Mouse (Mus musculus): Measurements from ENCODE around the gene Prf1. TPM values are rescaled to one million over a fixed set of nuclear protein-coding genes. Genes with fewer than 3 reads are reported as not detected.

Prf1 gene
- polyA plus RNA-seq, 1 experiment from 2014 or later: not detected

DNA sequence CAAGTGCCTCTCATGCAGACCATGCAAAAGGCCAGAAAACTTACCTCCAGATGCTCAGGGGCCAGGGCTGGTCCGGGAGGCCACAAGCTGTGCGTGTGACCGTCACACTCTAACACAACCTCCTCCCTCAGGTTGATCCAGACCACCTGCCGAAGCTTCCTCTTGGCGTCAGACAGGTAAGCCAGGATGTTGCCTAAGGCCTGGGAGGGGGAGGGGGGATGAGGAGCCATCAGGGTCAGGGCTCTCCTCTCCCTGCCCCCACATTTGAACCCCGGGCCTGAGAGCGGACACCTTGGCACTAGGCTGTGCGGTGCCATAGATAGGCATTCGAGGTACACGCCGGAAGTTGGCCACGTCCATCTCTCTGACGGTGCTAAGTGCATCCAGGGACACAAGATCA, 45.1 kb downstream of the Prf1 start:
- WGBS: 94% methylated on average over 13 of the region's 13 CpGs
- ATAC-seq (replicated peaks; ENCODE audit: insufficient number of reproducible peaks, low FRiP score, low TSS enrichment, low read depth): no peak
- no peak overlapping the region for H3K4me2 ChIP-seq (ENCODE audit: low read depth, low read length)
- H3K27ac ChIP-seq (replicated peaks; ENCODE audit: low read depth, low read length): no peak overlapping the region
- H3K9ac ChIP-seq (replicated peaks; ENCODE audit: low read length): no peak overlapping the region
- no peaks in the 10 kb centered on the region for H3K4me1 ChIP-seq (ENCODE audit: control insufficient read depth, insufficient read depth, low read length)
- H3K36me3 ChIP-seq (replicated peaks; ENCODE audit: control insufficient read depth, insufficient read depth, low read depth, low read length): no peaks in the 10 kb centered on the region
- no peak overlapping the region for H3K4me3 ChIP-seq (ENCODE audit: low read depth, low read length)
- no peaks in the 10 kb centered on the region for H3K27me3 ChIP-seq (ENCODE audit: control insufficient read depth, insufficient read depth, low read length)
- no peaks in the 10 kb centered on the region for H3K9me3 ChIP-seq (replicated peaks; ENCODE audit: control insufficient read depth, low read length)
- no peak for DNase-seq (ENCODE audit: low spot score)

DNA sequence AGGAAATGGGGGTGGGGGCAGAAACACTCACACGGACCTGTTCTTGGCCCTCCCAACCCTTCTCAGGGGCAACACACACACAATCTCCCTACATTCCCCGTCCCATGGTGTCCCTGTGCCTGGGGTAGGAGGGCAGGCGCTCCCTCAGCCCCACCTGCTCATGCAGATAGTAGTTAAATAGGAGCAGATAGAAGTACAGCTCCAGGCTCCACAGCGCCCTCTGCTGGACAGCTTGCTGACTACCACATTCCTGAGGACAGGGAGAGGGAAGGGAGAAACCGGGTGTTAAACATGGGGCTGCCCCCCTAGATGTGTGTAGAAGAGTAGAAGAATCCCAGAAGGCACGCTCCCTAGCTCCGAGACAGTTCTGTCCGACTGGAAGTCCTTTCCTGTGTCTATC, 46.3 kb downstream of the Prf1 start:
- no peaks in the 10 kb centered on the region for H3K9me3 ChIP-seq (replicated peaks; ENCODE audit: control insufficient read depth, low read length)
- H3K4me2 ChIP-seq (ENCODE audit: low read depth, low read length): no peak overlapping the region
- H3K36me3 ChIP-seq (replicated peaks; ENCODE audit: control insufficient read depth, insufficient read depth, low read depth, low read length): no peaks in the 10 kb centered on the region
- no peak overlapping the region for H3K4me3 ChIP-seq (ENCODE audit: low read depth, low read length)
- DNase-seq (ENCODE audit: low spot score) (peak; percentile 63), ATAC-seq (replicated peaks; ENCODE audit: insufficient number of reproducible peaks, low FRiP score, low TSS enrichment, low read depth) (no peak)
- no peak overlapping the region for H3K27ac ChIP-seq (replicated peaks; ENCODE audit: low read depth, low read length)
- 68% methylated on average over 8 of the region's 8 CpGs for WGBS
- H3K9ac ChIP-seq (replicated peaks; ENCODE audit: low read length): no peak overlapping the region
- H3K4me1 ChIP-seq (ENCODE audit: control insufficient read depth, insufficient read depth, low read length): no peaks in the 10 kb centered on the region
- H3K27me3 ChIP-seq (ENCODE audit: control insufficient read depth, insufficient read depth, low read length): no peaks in the 10 kb centered on the region

DNA sequence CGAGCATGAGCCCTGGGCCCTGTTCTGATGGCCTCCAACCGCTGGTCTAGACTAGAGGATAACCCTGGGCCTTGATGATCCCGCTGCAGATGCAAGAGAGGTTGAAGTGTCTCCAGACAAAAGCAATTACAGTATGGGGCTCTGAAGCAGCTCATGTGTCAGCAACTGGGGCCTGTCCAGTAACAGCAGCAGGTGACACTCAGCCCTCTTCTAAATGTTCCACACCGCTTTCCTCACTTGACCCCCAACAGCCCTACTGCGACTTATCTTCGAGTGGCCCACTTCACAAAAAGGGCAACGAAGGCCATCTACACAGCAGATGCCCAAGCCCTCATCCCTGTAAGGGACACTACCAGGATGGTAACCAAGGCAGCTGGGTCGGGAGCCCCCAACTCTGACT, 47.5 kb downstream of the Prf1 start:
- Histone ChIP-seq H3K27me3 (ENCODE audit: control insufficient read depth, insufficient read depth, low read length) (no peaks in the 10 kb centered on the region), H3K36me3 (replicated peaks; ENCODE audit: control insufficient read depth, insufficient read depth, low read depth, low read length) (no peaks in the 10 kb centered on the region), H3K9me3 (replicated peaks; ENCODE audit: control insufficient read depth, low read length) (no peaks in the 10 kb centered on the region), H3K4me2 (ENCODE audit: low read depth, low read length) (no peak overlapping the region), H3K4me3 (ENCODE audit: low read depth, low read length) (no peak overlapping the region), H3K4me1 (ENCODE audit: control insufficient read depth, insufficient read depth, low read length) (no peaks in the 10 kb centered on the region), H3K9ac (replicated peaks; ENCODE audit: low read length) (no peak overlapping the region), H3K27ac (replicated peaks; ENCODE audit: low read depth, low read length) (no peak overlapping the region)
- ATAC-seq (replicated peaks; ENCODE audit: insufficient number of reproducible peaks, low FRiP score, low TSS enrichment, low read depth) (no peak), DNase-seq (ENCODE audit: low spot score) (no peak)
- WGBS: 85% methylated on average over 8 of the region's 8 CpGs

DNA sequence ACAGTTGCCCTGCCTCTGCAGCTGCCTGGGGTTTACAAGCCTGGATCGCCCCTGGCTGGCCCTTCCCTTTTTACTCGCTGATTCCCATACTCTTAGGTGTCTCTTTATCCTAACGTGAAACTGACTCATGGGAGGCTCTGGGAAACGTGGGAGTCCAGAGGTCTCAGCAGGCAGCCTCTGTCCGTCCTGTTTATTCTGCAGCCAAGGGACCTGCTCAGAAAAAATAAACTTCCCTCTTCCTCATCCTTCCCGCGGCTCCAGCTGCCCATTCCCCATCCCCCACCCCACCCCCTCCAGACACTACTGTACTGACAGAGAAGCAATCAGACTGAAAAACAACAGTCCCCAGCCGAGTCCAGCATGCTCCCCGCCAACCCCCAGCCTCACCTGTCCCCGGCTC, 48.7 kb downstream of the Prf1 start:
- Histone ChIP-seq H3K9ac (replicated peaks; ENCODE audit: low read length) (no peak overlapping the region), H3K4me1 (ENCODE audit: control insufficient read depth, insufficient read depth, low read length) (no peaks in the 10 kb centered on the region), H3K9me3 (replicated peaks; ENCODE audit: control insufficient read depth, low read length) (no peaks in the 10 kb centered on the region), H3K36me3 (replicated peaks; ENCODE audit: control insufficient read depth, insufficient read depth, low read depth, low read length) (no peaks in the 10 kb centered on the region), H3K27ac (replicated peaks; ENCODE audit: low read depth, low read length) (no peak overlapping the region; the same call in 1 of the 2 replicates), H3K27me3 (ENCODE audit: control insufficient read depth, insufficient read depth, low read length) (no peaks in the 10 kb centered on the region), H3K4me3 (ENCODE audit: low read depth, low read length) (no peak overlapping the region), H3K4me2 (ENCODE audit: low read depth, low read length) (no peak overlapping the region)
- WGBS: 26% methylated on average over 10 of the region's 10 CpGs
- no peak for ATAC-seq (replicated peaks; ENCODE audit: insufficient number of reproducible peaks, low FRiP score, low TSS enrichment, low read depth)
- DNase-seq (ENCODE audit: low spot score): no peak

DNA sequence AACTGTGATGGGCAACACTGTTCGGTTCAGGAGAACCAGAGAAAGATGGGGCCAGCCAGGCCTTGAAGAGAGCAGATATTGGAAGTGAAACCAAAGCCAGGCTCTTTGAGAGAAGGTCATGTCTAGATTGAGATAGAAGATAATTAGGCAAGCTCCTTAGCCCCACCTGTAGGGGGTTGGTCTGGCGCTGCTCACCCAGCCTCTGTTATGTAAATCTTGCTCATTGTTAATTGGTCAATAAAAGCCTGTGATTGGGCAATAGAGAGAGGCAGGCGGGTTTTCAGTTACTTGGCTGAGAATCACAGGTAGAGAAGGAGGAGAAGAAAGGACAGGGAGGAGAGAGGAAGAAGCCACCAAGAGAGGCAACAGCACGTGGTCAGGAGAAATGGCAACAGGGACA, 53.6 kb downstream of the Prf1 start:
- no peaks in the 10 kb centered on the region for H3K9me3 ChIP-seq (replicated peaks; ENCODE audit: control insufficient read depth, low read length)
- H3K27me3 ChIP-seq (ENCODE audit: control insufficient read depth, insufficient read depth, low read length): no peaks in the 10 kb centered on the region
- H3K4me1 ChIP-seq (ENCODE audit: control insufficient read depth, insufficient read depth, low read length): no peaks in the 10 kb centered on the region
- no peak overlapping the region for H3K4me3 ChIP-seq (ENCODE audit: low read depth, low read length)
- H3K4me2 ChIP-seq (ENCODE audit: low read depth, low read length): no peak overlapping the region
- no peaks in the 10 kb centered on the region for H3K36me3 ChIP-seq (replicated peaks; ENCODE audit: control insufficient read depth, insufficient read depth, low read depth, low read length)
- no peak overlapping the region for H3K27ac ChIP-seq (replicated peaks; ENCODE audit: low read depth, low read length)
- WGBS: 78% methylated on average over 4 of the region's 4 CpGs
- DNase-seq (ENCODE audit: low spot score) (no peak), ATAC-seq (replicated peaks; ENCODE audit: insufficient number of reproducible peaks, low FRiP score, low TSS enrichment, low read depth) (no peak)
- H3K9ac ChIP-seq (replicated peaks; ENCODE audit: low read length): no peak overlapping the region

Other genes starting within 250 kb of the Prf1 start
- gene Pcbd1, start 208.5 kb upstream of the Prf1 start, polyA plus RNA-seq (2014; fragmentation: Nextera tagmentation; extraction: Ambion mirVana): 16.4 and 19.1 TPM in 2 replicates
- gene Sgpl1, start 150.1 kb upstream of the Prf1 start, polyA plus RNA-seq (2014; fragmentation: Nextera tagmentation; extraction: Ambion mirVana): 88.5 and 92.4 TPM in 2 replicates
- not detected in 2 replicates for gene Tbata, start 125.9 kb upstream of the Prf1 start, polyA plus RNA-seq (2014; fragmentation: Nextera tagmentation; extraction: Ambion mirVana)
- gene Adamts14, start 24.4 kb upstream of the Prf1 start, polyA plus RNA-seq (2014; fragmentation: Nextera tagmentation; extraction: Ambion mirVana): 0.27 and 0.64 TPM in 2 replicates
- 15.1 and 16.1 TPM in 2 replicates for gene Pald1, start 85.7 kb downstream of the Prf1 start, polyA plus RNA-seq (2014; fragmentation: Nextera tagmentation; extraction: Ambion mirVana)
- 0.20 TPM in 2 replicates for gene Nodal, start 120.1 kb downstream of the Prf1 start, polyA plus RNA-seq (2014; fragmentation: Nextera tagmentation; extraction: Ambion mirVana)
- gene Eif4ebp2, start 154.8 kb downstream of the Prf1 start, polyA plus RNA-seq (2014; fragmentation: Nextera tagmentation; extraction: Ambion mirVana): 27.8 and 35.2 TPM in 2 replicates
- gene Lrrc20, start 178.0 kb downstream of the Prf1 start, polyA plus RNA-seq (2014; fragmentation: Nextera tagmentation; extraction: Ambion mirVana): 11.1 and 11.6 TPM in 2 replicates